Mouse (Mus musculus) 3134 (cell line): ENCODE results near the gene Zfp580.
"Not testable (repeated sequence)": the region's sequence is repeated elsewhere in the genome, so short reads cannot be mapped to it uniquely, and the experiment has no call there.

Experiments used
- DNase-seq: peaks from one replicate; pipeline ENCODE4 v3.0.0-alpha.2; 2011; ENCODE audit warnings: low spot score; ENCODE audit not compliant: insufficient read length; ENCODE audit errors: extremely low read depth

Zfp580 gene

GRCm38 (mm10) chr7:5062360-5063001 is 11.1 kb downstream of the Zfp580 start:
- peak; percentile 90 for DNase-seq

- no peak for DNase-seq
These were observed 13.5 kb downstream of the Zfp580 start for GRCm38 (mm10) chr7:5064886-5065285.

GRCm38 (mm10) chr7:5073586-5073985 is 22.2 kb downstream of the Zfp580 start:
- DNase-seq = no peak

GRCm38 (mm10) chr7:5074984-5075383 is 23.6 kb downstream of the Zfp580 start:
- DNase-seq = no peak

GRCm38 (mm10) chr7:5076931-5077330 is 25.6 kb downstream of the Zfp580 start:
- DNase-seq = no peak

GRCm38 (mm10) chr7:5079365-5080009 is 28.1 kb downstream of the Zfp580 start:
- not testable (repeated sequence) for DNase-seq

- peak; percentile 79 for DNase-seq
These were observed 28.8 kb downstream of the Zfp580 start, which contains the start of gene Epn1 for GRCm38 (mm10) chr7:5080010-5080751. TSS of gene Epn1 (plus strand) at chr7:5080235.

- no peak for DNase-seq
These were observed 29.5 kb downstream of the Zfp580 start for GRCm38 (mm10) chr7:5080815-5081214.

- no peak for DNase-seq
These were observed 29.9 kb downstream of the Zfp580 start for GRCm38 (mm10) chr7:5081241-5081640.

- DNase-seq = no peak
These were observed 30.6 kb downstream of the Zfp580 start for GRCm38 (mm10) chr7:5081939-5082338.

GRCm38 (mm10) chr7:5083325-5084105 is 32.2 kb downstream of the Zfp580 start:
- no peak for DNase-seq

GRCm38 (mm10) chr7:5085512-5085911 is 34.2 kb downstream of the Zfp580 start:
- DNase-seq = no peak

- DNase-seq = no peak
These were observed 35.6 kb downstream of the Zfp580 start for GRCm38 (mm10) chr7:5086921-5087440.

GRCm38 (mm10) chr7:5087886-5088285 is 36.5 kb downstream of the Zfp580 start:
- no peak for DNase-seq

- no peak for DNase-seq
These were observed 38.5 kb downstream of the Zfp580 start for GRCm38 (mm10) chr7:5089853-5090252.

GRCm38 (mm10) chr7:5091008-5091728 is 39.8 kb downstream of the Zfp580 start:
- no peak for DNase-seq

- no peak for DNase-seq
These were observed 41.0 kb downstream of the Zfp580 start for GRCm38 (mm10) chr7:5092381-5092780.

GRCm38 (mm10) chr7:5092831-5093510 is 41.6 kb downstream of the Zfp580 start:
- DNase-seq = no peak

- no peak for DNase-seq
These were observed 47.4 kb downstream of the Zfp580 start for GRCm38 (mm10) chr7:5098769-5099168.
